Mouse (Mus musculus): ENCODE measurements at regions not wholly inside any gene's neighbourhood (a gene's known extent, or its start where the extent isn't known, plus 50 kb on each side); places are given as distances from the start of the nearest gene placed in this dataset.
A peak's percentile ranks its signal among the peaks of the same experiment; 100 is the strongest.

- DNase-seq (ENCODE audit: low spot score in 2 of 2): no peak
These were observed 58.6 kb downstream of the Drd1 start for GRCm38 (mm10) chr13:53996867-53997266.

- no peak for DNase-seq (ENCODE audit: low spot score in 2 of 2)
These were observed 62.5 kb downstream of the Drd1 start for GRCm38 (mm10) chr13:53992863-53993451.

DNA sequence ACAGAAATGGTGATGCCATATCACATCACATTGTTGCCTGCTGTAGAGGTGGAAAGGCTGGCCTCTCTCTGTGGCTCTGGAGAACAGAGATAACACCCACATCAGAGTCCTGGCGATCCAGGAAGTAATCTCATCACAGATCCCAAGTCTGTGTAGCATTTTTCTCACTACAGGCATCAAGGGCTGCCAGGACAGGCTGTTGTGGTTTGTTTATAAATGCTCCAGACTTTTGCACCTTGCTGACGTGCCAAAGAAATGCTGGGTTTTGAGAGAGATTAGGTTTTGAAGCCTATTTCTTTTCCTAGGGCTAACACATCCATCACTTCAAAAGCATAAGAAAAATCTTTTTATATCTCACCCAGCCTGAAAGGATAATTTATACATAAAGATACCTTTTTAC lies 76.3 kb downstream of the Drd1 start:
- no peak for DNase-seq (ENCODE audit: low spot score in 2 of 2)

GRCm38 (mm10) chr13:53969421-53969820 lies 86.1 kb downstream of the Drd1 start:
- DNase-seq (ENCODE audit: low spot score in 2 of 2): peak; percentile 35 to 47

DNA sequence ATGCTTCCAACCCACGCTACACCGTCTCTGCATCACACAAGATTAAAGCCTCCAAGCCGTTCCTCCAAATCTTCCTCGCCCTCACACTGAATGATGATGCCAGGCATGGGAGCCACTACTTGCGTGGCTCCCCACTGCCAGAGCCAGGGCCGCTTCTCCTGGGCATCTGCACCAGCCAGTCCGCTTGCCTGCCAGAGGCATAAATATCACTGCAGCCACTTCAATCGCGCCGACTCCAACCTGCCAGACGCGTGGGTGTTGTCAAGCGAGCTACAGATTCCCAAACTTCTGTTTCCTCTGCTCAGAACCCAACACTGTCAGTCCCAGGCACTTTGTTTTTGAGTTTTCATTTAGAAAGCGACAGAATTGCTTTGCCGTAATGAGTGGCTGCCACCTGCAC lies 99.3 kb downstream of the Drd1 start:
- peak; percentile 81 to 83 for DNase-seq (ENCODE audit: low spot score in 2 of 2)

DNA sequence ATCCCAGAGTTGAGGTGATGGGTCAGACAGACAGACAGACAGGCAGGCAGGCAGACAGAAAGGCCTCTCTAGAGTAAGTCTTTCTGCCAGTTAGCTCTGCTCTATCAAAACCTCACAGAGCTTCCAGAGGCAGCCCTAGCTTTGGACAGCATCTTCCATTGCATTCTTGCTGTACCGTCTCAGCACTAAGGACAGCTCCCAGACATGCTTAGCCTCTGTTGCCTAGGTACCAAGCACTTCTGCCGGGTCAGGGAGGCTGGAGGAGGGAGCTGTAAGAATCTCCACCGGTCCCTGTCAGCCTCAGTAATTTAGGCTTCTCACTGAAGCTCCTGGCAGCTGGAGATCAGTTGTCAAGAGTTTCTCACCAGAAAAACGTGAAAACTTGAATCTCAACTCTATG lies 107.4 kb downstream of the Drd1 start:
- no peak for DNase-seq (ENCODE audit: low spot score in 2 of 2)

GRCm38 (mm10) chr13:53945681-53946080 lies 109.8 kb downstream of the Drd1 start:
- DNase-seq (ENCODE audit: low spot score in 2 of 2): peak; percentile 43 to 48

DNA sequence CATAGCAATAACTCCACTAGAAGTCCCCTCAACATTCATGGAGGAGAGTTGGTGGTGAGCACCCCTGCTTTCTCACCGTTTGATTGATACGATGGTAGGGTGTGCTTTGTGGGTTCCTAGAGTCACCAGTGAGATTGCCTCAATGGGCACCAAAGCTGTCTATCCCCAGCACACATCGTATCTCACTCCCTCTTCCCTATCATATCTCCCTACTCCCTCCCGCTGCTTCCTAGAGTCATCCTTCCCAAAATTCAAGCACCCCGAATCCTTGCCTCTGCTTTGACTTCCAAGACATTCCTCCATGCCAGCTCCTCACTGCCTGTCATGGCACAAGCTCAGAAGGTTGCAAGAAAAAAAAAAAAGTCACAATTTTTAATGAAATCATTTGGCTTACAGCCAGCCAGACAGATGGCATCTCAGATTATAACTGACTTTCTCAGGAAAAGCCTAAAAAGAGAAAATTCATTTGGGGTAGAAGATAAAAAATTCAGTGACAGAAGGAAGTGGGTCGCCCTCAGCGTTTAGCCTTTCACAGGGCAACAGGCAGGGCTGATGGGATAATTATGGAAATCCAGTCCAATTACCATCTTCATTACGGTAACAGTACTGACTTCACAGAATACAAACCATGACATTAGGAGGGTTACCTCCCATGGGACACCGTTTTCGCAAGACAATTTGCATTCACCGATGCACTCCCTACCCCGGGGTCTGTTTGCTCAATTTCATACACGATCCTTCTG lies 114.3 kb downstream of the Drd1 start:
- DNase-seq (ENCODE audit: low spot score in 2 of 2): peak in 1 of 2 experiments; percentile 57

GRCm38 (mm10) chr13:53935174-53935699 lies 120.3 kb downstream of the Drd1 start:
- no peak for DNase-seq (ENCODE audit: low spot score in 2 of 2)

- no peak for DNase-seq (ENCODE audit: low spot score in 2 of 2)
These were observed 121.0 kb downstream of the Drd1 start for GRCm38 (mm10) chr13:53934457-53934856.

DNA sequence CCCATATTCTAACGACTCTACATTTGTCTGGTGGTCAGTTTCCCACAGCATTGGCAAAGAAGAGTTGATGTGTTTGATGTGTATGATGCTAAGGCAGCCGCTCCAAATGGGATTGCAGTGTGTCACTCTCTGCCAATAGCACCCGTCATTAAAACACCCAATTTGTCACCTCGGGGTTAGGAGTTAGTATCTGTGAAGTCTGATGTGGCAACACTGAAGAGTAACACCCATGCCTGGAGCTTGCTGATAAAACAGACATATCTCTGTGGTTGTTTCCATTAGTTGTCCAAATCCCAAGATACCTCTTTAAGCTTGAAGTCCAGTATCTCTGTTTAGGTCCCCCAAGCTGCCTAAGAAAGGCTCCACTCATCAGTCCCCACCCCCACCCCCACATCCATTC lies 129.4 kb downstream of the Drd1 start:
- DNase-seq (ENCODE audit: low spot score in 2 of 2): no peak

DNA sequence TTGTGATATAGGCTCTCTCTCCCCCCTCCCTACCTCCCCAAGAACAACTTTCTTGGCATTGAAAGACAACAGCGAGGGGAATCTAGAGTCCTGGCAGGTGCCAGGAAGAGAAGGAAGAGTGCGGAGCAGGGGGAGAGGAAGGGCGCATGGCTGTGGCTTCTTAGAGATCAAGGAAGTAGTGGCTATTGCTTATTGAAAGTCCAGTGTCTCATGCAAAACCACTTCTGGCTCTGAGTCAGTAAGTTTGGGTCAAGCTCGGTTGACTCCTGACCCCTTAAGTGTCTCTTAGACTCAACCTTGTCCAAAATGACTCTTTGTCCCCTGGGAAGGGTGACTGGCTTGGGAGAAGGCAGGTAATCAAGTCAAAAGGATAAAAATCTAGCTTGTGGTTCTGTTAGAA lies 131.1 kb downstream of the Drd1 start:
- DNase-seq (ENCODE audit: low spot score in 2 of 2): no peak

GRCm38 (mm10) chr13:53923721-53924374 lies 131.7 kb downstream of the Drd1 start:
- no peak for DNase-seq (ENCODE audit: low spot score in 2 of 2)

- DNase-seq (ENCODE audit: low spot score in 2 of 2): no peak
These were observed 133.7 kb downstream of the Drd1 start for GRCm38 (mm10) chr13:53921796-53922195.

GRCm38 (mm10) chr13:53919851-53920381 lies 135.6 kb downstream of the Drd1 start:
- DNase-seq (ENCODE audit: low spot score in 2 of 2): no peak

DNA sequence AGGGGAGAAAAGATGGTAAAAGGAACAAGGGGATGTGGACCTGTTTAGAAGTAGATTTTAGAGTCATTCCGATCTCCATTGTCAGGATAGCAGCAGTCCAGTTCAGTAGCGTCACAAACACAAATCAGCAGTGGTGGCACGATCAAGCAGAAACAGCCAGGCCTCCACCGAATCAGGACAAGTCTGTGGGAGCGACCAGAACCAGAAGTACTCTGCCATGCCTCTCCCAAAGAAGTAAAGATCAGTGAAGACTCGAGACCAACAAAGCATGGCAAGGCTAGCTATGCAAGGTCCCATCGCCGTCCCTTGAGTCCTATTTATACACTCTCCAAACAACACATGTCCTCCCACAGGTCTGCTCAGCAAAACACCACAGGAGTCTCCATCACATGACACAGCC lies 140.0 kb downstream of the Drd1 start:
- DNase-seq (ENCODE audit: low spot score in 2 of 2): no peak

GRCm38 (mm10) chr13:53914434-53914833 lies 141.1 kb downstream of the Drd1 start:
- DNase-seq (ENCODE audit: low spot score in 2 of 2): no peak

GRCm38 (mm10) chr13:53913501-53913900 lies 142.0 kb downstream of the Drd1 start:
- DNase-seq (ENCODE audit: low spot score in 2 of 2): no peak

- no peak for DNase-seq (ENCODE audit: low spot score in 2 of 2)
These were observed 143.7 kb downstream of the Drd1 start for GRCm38 (mm10) chr13:53911846-53912245.

DNA sequence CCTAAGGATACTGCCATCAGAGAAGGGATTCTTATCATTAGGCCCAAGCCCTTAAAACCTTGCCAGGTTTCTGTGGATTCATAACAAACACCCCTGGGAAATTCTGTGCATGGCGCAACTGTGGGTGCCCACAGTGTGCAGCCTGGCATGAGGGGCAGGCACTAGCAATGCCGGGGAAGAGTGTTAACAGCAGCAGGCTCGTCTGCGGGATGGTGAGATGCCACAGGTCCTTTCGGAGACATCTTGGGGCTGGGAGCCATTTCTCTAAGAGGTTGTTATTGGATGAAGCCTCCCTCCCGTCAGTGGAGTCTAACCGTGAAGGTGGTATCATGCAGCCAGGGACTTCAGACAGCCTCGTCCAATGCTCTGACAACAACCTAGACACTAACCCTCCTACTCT lies 144.2 kb downstream of the Drd1 start:
- no peak for DNase-seq (ENCODE audit: low spot score in 2 of 2)

DNA sequence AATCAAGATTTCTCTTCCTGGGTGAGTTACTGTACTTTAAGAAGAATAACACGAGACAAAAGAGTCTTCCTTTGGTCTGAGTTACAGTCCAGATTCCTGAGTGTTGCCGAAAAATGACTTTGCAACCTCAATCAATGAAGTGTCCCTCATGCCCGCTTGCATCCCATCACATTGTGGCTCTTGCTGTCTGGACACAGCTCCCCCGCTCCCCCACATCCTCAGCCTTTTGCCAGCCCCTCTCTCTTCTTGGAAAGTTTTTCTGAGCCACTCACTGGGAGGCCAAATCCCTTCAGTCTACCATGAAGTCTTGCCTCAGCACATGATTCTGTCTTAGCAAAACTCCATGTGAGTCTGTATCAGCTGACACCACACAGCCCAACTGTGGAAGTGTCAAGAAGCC lies 145.3 kb downstream of the Drd1 start:
- DNase-seq (ENCODE audit: low spot score in 2 of 2): no peak

GRCm38 (mm10) chr13:53904471-53904870 lies 151.0 kb downstream of the Drd1 start:
- no peak for DNase-seq (ENCODE audit: low spot score in 2 of 2)

GRCm38 (mm10) chr13:53903626-53904025 lies 151.9 kb downstream of the Drd1 start:
- DNase-seq (ENCODE audit: low spot score in 2 of 2): no peak
